Mouse (Mus musculus): ENCODE data around the gene Npepps. TPM values are rescaled to one million over a fixed set of nuclear protein-coding genes. Genes with fewer than 3 reads are reported as not detected.

Npepps gene
- total and polyA plus RNA-seq, 3 experiments: 24.1 to 80.1 (median 77.7) TPM

DNA sequence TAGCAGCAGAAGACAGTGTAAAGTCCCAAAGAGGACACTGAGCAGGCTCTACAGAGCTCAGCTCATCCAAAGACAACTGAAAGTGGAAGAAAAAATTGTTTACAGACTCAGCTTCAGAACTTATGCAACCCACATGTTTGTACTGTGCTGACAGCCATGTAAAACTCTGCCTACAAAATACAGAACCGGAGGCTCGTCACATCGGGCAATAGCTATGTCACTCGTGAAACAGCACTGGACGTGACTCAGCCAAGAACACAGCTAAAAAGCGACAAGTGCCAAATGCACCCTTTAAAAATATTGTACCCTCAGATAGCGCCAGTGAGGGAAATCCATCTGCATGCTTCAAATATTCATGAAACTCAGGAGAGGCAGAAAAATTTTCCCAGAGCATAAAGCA, 39.1 kb downstream of the Npepps start:
- Histone ChIP-seq H3K27ac (no peak overlapping the region), H3K27me3 (ENCODE audit: control insufficient read depth, insufficient read depth, low read length) (no peaks in the 10 kb centered on the region), H3K79me2 (replicated peaks; ENCODE audit: control insufficient read depth, insufficient read depth, low read length) (peaks cover 4% of the 10 kb centered on the region; the same call in 1 of the 2 replicates), H3K4me3 (no peak overlapping the region), H3K9ac (ENCODE audit: low read depth, low read length) (no peak overlapping the region), H3K4me1 (ENCODE audit: control insufficient read depth, insufficient read depth, low read length) (no peaks in the 10 kb centered on the region), H3K36me3 (ENCODE audit: control insufficient read depth, insufficient read depth, low read length) (peaks cover 4% of the 10 kb centered on the region)
- TF ChIP-seq POLR2A (IDR thresholded peaks at IDR 0.05; ENCODE audit: insufficient read depth, low read depth, low read length) (no peak), EP300 (IDR thresholded peaks at IDR 0.05; ENCODE audit: insufficient read depth, low read depth, low read length) (no peak), CTCF (IDR thresholded peaks at IDR 0.05) (no peak)
- 83% methylated on average over 7 of the region's 7 CpGs for WGBS
- intact Hi-C loops (cut with DNase I): no loop called here
- no peak for DNase-seq

GRCm38 (mm10) chr11:97237976-97238375, 42.5 kb downstream of the Npepps start:
- Histone ChIP-seq H3K4me3 (no peak overlapping the region), H3K36me3 (ENCODE audit: control insufficient read depth, insufficient read depth, low read length) (peaks cover 11% of the 10 kb centered on the region), H3K9ac (ENCODE audit: low read depth, low read length) (no peak overlapping the region), H3K79me2 (replicated peaks; ENCODE audit: control insufficient read depth, insufficient read depth, low read length) (peaks cover 2% of the 10 kb centered on the region; the same call in 1 of the 2 replicates), H3K27ac (no peak overlapping the region), H3K4me1 (ENCODE audit: control insufficient read depth, insufficient read depth, low read length) (no peaks in the 10 kb centered on the region; the same call in 1 of the 2 replicates), H3K27me3 (ENCODE audit: control insufficient read depth, insufficient read depth, low read length) (no peaks in the 10 kb centered on the region)
- DNase-seq: no peak
- intact Hi-C loops (cut with DNase I): no loop called here
- 83% methylated on average over 2 of the region's 2 CpGs for WGBS
- no peak for TF ChIP-seq POLR2A (IDR thresholded peaks at IDR 0.05; ENCODE audit: insufficient read depth, low read depth, low read length)
- no peak for TF ChIP-seq EP300 (IDR thresholded peaks at IDR 0.05; ENCODE audit: insufficient read depth, low read depth, low read length)

GRCm38 (mm10) chr11:97232436-97232835, 48.0 kb downstream of the Npepps start:
- Histone ChIP-seq H3K4me1 (ENCODE audit: control insufficient read depth, insufficient read depth, low read length) (peaks cover 2% of the 10 kb centered on the region; the same call in 1 of the 2 replicates), H3K79me2 (replicated peaks; ENCODE audit: control insufficient read depth, insufficient read depth, low read length) (no peaks in the 10 kb centered on the region; the same call in 1 of the 2 replicates), H3K27me3 (ENCODE audit: control insufficient read depth, insufficient read depth, low read length) (no peaks in the 10 kb centered on the region), H3K4me3 (no peak overlapping the region), H3K9ac (ENCODE audit: low read depth, low read length) (no peak overlapping the region), H3K36me3 (ENCODE audit: control insufficient read depth, insufficient read depth, low read length) (peaks cover 16% of the 10 kb centered on the region), H3K27ac (no peak overlapping the region; the same call in 1 of the 2 replicates)
- WGBS: 62% methylated on average over 5 of the region's 5 CpGs
- TF ChIP-seq POLR2A (IDR thresholded peaks at IDR 0.05; ENCODE audit: insufficient read depth, low read depth, low read length) (no peak), CTCF (IDR thresholded peaks at IDR 0.05) (no peak), EP300 (IDR thresholded peaks at IDR 0.05; ENCODE audit: insufficient read depth, low read depth, low read length) (no peak)
- intact Hi-C loops (cut with DNase I): loop anchor here (5.0 kb wide), 1 partner anchor 45 kb away; no protein-coding TSS in a partner anchor
- DNase-seq: peak; percentile 48 to 55

DNA sequence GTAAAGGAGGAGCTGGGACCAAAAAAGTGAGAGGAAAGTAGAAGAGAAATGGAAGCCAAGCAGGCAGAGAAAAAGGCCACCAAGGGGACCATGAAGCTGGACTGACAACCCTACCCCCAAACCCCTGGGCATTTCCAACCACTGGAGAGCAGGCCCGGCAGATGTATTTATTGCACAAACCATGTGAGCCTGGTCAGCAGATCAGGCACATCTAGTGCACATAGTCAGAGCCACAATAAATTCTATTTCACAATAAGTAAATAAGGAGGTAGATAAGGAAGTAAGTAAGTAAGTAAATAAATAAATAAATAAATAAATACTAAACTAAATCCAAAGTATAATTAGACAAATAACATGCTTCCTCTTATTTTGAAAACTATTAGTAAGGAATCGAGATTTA, 51.0 kb downstream of the Npepps start:
- no peak overlapping the region for H3K27ac ChIP-seq
- H3K4me1 ChIP-seq (ENCODE audit: control insufficient read depth, insufficient read depth, low read length): peaks cover 2% of the 10 kb centered on the region; the same call in 1 of the 2 replicates
- H3K79me2 ChIP-seq (replicated peaks; ENCODE audit: control insufficient read depth, insufficient read depth, low read length): no peaks in the 10 kb centered on the region; the same call in 1 of the 2 replicates
- TF ChIP-seq EP300 (IDR thresholded peaks at IDR 0.05; ENCODE audit: insufficient read depth, low read depth, low read length) (no peak), POLR2A (IDR thresholded peaks at IDR 0.05; ENCODE audit: insufficient read depth, low read depth, low read length) (no peak), CTCF (IDR thresholded peaks at IDR 0.05) (no peak)
- H3K27me3 ChIP-seq (ENCODE audit: control insufficient read depth, insufficient read depth, low read length): no peaks in the 10 kb centered on the region
- no peak for DNase-seq
- peaks cover 15% of the 10 kb centered on the region for H3K36me3 ChIP-seq (ENCODE audit: control insufficient read depth, insufficient read depth, low read length)
- H3K9ac ChIP-seq (ENCODE audit: low read depth, low read length): no peak overlapping the region
- no peak overlapping the region for H3K4me3 ChIP-seq
- intact Hi-C loops (cut with DNase I): no loop called here
- WGBS: 86% methylated on average over 2 of the region's 2 CpGs

GRCm38 (mm10) chr11:97228985-97229384, 51.5 kb downstream of the Npepps start:
- Histone ChIP-seq H3K27ac (no peak overlapping the region), H3K36me3 (ENCODE audit: control insufficient read depth, insufficient read depth, low read length) (peaks cover 13% of the 10 kb centered on the region), H3K27me3 (ENCODE audit: control insufficient read depth, insufficient read depth, low read length) (no peaks in the 10 kb centered on the region), H3K79me2 (replicated peaks; ENCODE audit: control insufficient read depth, insufficient read depth, low read length) (no peaks in the 10 kb centered on the region), H3K4me1 (ENCODE audit: control insufficient read depth, insufficient read depth, low read length) (peaks cover 2% of the 10 kb centered on the region; the same call in 1 of the 2 replicates), H3K4me3 (no peak overlapping the region), H3K9ac (ENCODE audit: low read depth, low read length) (no peak overlapping the region)
- WGBS: 85% methylated on average over 7 of the region's 7 CpGs
- intact Hi-C loops (cut with DNase I): no loop called here
- TF ChIP-seq EP300 (IDR thresholded peaks at IDR 0.05; ENCODE audit: insufficient read depth, low read depth, low read length): no peak
- no peak for TF ChIP-seq POLR2A (IDR thresholded peaks at IDR 0.05; ENCODE audit: insufficient read depth, low read depth, low read length)
- TF ChIP-seq CTCF (IDR thresholded peaks at IDR 0.05): no peak
- no peak for DNase-seq

GRCm38 (mm10) chr11:97226131-97226530, 54.3 kb downstream of the Npepps start:
- Histone ChIP-seq H3K27ac (no peak overlapping the region), H3K4me1 (ENCODE audit: control insufficient read depth, insufficient read depth, low read length) (no peaks in the 10 kb centered on the region), H3K9ac (ENCODE audit: low read depth, low read length) (no peak overlapping the region), H3K27me3 (ENCODE audit: control insufficient read depth, insufficient read depth, low read length) (no peaks in the 10 kb centered on the region), H3K36me3 (ENCODE audit: control insufficient read depth, insufficient read depth, low read length) (peaks cover 7% of the 10 kb centered on the region), H3K4me3 (no peak overlapping the region), H3K79me2 (replicated peaks; ENCODE audit: control insufficient read depth, insufficient read depth, low read length) (no peaks in the 10 kb centered on the region)
- no peak for DNase-seq
- TF ChIP-seq EP300 (IDR thresholded peaks at IDR 0.05; ENCODE audit: insufficient read depth, low read depth, low read length) (no peak), POLR2A (IDR thresholded peaks at IDR 0.05; ENCODE audit: insufficient read depth, low read depth, low read length) (no peak), CTCF (IDR thresholded peaks at IDR 0.05) (no peak)
- intact Hi-C loops (cut with DNase I): no loop called here
- 100% methylated on average over 1 of the region's 1 CpGs for WGBS

Data from heart, adult 2 months (tissue).